Mouse (Mus musculus): Measurements from ENCODE around the gene Cdadc1. TPM values are rescaled to one million over a fixed set of nuclear protein-coding genes. Genes with fewer than 3 reads are reported as not detected.
"Not testable (repeated sequence)": the region's sequence is repeated elsewhere in the genome, so short reads cannot be mapped to it uniquely, and the experiment has no call there.

The Cdadc1 gene
- polyA plus RNA-seq, 1 experiment from 2014 or later: 38.5 TPM

DNA sequence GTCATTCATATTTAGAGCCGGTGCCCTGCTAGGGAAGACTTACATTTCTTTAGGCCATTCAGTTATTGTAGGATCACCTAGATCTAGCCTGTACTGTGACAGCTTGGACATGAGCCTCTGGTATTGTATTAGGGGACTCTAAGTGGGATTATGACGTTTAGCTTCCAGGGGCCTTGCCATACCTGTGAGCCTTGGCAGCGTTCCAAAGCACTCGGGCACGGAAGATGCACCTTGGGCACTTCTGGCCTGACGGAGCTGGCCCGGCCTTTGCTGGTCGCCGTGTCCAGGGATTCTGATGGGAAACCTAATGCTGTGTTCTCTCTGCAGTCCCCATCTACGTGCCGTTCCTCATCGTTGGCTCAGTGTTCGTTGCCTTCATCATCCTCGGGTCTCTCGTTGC, 31.5 kb upstream of the Cdadc1 start:
- Histone ChIP-seq H3K4me3 (no peak overlapping the region), H3K27me3 (peaks cover 43% of the 10 kb centered on the region), H3K4me2 (no peak overlapping the region), H3K4me1 (replicated peaks) (peaks cover 42% of the 10 kb centered on the region), H3K36me3 (no peaks in the 10 kb centered on the region), H3K27ac (replicated peaks) (no peak overlapping the region), H3K9ac (no peak overlapping the region), H3K9me3 (no peaks in the 10 kb centered on the region)
- no peak for ATAC-seq (ENCODE audit: low read depth)
- WGBS: 88% methylated on average over 15 of the region's 15 CpGs

- Histone ChIP-seq H3K27ac (replicated peaks) (no peak overlapping the region), H3K27me3 (peaks cover 58% of the 10 kb centered on the region), H3K36me3 (no peaks in the 10 kb centered on the region), H3K4me3 (peak overlapping the region; percentile 62), H3K4me2 (peak overlapping the region; percentile 73), H3K4me1 (replicated peaks) (peaks cover 42% of the 10 kb centered on the region), H3K9me3 (no peaks in the 10 kb centered on the region), H3K9ac (peak overlapping the region; percentile 31; the same call in 1 of the 2 replicates)
- WGBS: 21% methylated on average over 7 of the region's 7 CpGs
- no peak for ATAC-seq (ENCODE audit: low read depth)
Measured at GRCm38 (mm10) chr14:59627823-59628222, 30.1 kb upstream of the Cdadc1 start.

- H3K27ac ChIP-seq (replicated peaks): no peak overlapping the region
- 14% methylated on average over 9 of the region's 9 CpGs for WGBS
- peaks cover 64% of the 10 kb centered on the region for H3K27me3 ChIP-seq
- no peaks in the 10 kb centered on the region for H3K9me3 ChIP-seq
- ATAC-seq (ENCODE audit: low read depth): no peak
- no peaks in the 10 kb centered on the region for H3K36me3 ChIP-seq
- H3K4me1 ChIP-seq (replicated peaks): peaks cover 42% of the 10 kb centered on the region
- peak overlapping the region; percentile 73 for H3K4me2 ChIP-seq
- H3K9ac ChIP-seq: peak overlapping the region; percentile 77; the same call in 1 of the 2 replicates
- peak overlapping the region; percentile 62 for H3K4me3 ChIP-seq
Measured at GRCm38 (mm10) chr14:59627142-59627680, 29.5 kb upstream of the Cdadc1 start.

GRCm38 (mm10) chr14:59626711-59627110, 29.0 kb upstream of the Cdadc1 start:
- WGBS: 26% methylated on average over 8 of the region's 8 CpGs
- Histone ChIP-seq H3K27me3 (peaks cover 64% of the 10 kb centered on the region), H3K4me3 (peak overlapping the region; percentile 62)

GRCm38 (mm10) chr14:59625806-59626364, 28.1 kb upstream of the Cdadc1 start:
- peak overlapping the region; percentile 62 for H3K4me3 ChIP-seq
- H3K27ac ChIP-seq (replicated peaks): peak overlapping the region; percentile 78
- H3K9ac ChIP-seq: peak overlapping the region; percentile 77
- H3K36me3 ChIP-seq: no peaks in the 10 kb centered on the region
- H3K4me2 ChIP-seq: peak overlapping the region; percentile 73
- peaks cover 38% of the 10 kb centered on the region for H3K4me1 ChIP-seq (replicated peaks)
- peak; percentile 70 for ATAC-seq (ENCODE audit: low read depth)
- under 1% methylated on average over 51 of the region's 51 CpGs for WGBS
- peaks cover 68% of the 10 kb centered on the region for H3K27me3 ChIP-seq
- H3K9me3 ChIP-seq: no peaks in the 10 kb centered on the region

More at GRCm38 (mm10) chr14:59626711-59627110, 29.0 kb upstream of the Cdadc1 start:
- Histone ChIP-seq H3K9ac (peak overlapping the region; percentile 77), H3K9me3 (no peaks in the 10 kb centered on the region), H3K4me1 (replicated peaks) (peaks cover 42% of the 10 kb centered on the region), H3K27ac (replicated peaks) (no peak overlapping the region), H3K4me2 (peak overlapping the region; percentile 73), H3K36me3 (no peaks in the 10 kb centered on the region)
- no peak for ATAC-seq (ENCODE audit: low read depth)

GRCm38 (mm10) chr14:59625158-59625805, 27.5 kb upstream of the Cdadc1 start, which contains the start of gene Shisa2:
Gene Shisa2, plus strand, starts transcription at chr14:59625308.
- WGBS: under 1% methylated on average over 65 of the region's 65 CpGs
- H3K27ac ChIP-seq (replicated peaks): peak within 1 kb of the TSS; percentile 78
- peaks cover 69% of the 10 kb centered on the region for H3K27me3 ChIP-seq

GRCm38 (mm10) chr14:59624326-59624885, 26.6 kb upstream of the Cdadc1 start:
- Histone ChIP-seq H3K4me3 (no peak overlapping the region), H3K27ac (replicated peaks) (no peak overlapping the region), H3K9ac (no peak overlapping the region), H3K4me1 (replicated peaks) (peaks cover 37% of the 10 kb centered on the region), H3K4me2 (peak overlapping the region; percentile 73), H3K27me3 (peaks cover 63% of the 10 kb centered on the region), H3K9me3 (no peaks in the 10 kb centered on the region), H3K36me3 (no peaks in the 10 kb centered on the region)
- 22% methylated on average over 9 of the region's 9 CpGs for WGBS
- ATAC-seq (ENCODE audit: low read depth): no peak

More at GRCm38 (mm10) chr14:59625158-59625805, 27.5 kb upstream of the Cdadc1 start, which contains the start of gene Shisa2:
- Histone ChIP-seq H3K9ac (peak within 1 kb of the TSS; percentile 77), H3K9me3 (no peaks in the 10 kb centered on the region), H3K4me2 (peak within 1 kb of the TSS; percentile 73), H3K4me1 (replicated peaks) (peaks cover 37% of the 10 kb centered on the region), H3K4me3 (peak within 1 kb of the TSS; percentile 62), H3K36me3 (no peaks in the 10 kb centered on the region)
- ATAC-seq (ENCODE audit: low read depth): peak; percentile 91

DNA sequence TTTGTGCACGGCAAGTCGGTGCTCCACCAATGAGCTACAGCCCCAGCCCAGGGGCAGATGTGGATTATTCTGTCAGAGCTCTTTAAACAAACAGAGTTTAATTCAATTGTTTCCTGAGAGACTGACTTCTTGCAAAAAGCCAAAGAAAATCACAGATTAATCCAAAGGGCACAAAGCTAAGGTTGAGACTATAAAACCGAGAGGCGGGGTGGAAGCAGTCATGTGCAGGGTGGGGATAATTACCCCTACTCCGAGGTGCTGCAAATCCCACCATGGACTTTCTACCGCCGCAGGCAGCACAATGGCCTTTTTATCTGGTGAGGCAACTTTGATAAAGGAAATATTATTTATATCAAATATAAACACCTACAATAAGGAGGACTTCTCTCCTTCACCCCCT, 19.0 kb upstream of the Cdadc1 start:
- WGBS: 53% methylated on average over 7 of the region's 7 CpGs
- Histone ChIP-seq H3K4me3 (no peak overlapping the region), H3K27ac (replicated peaks) (no peak overlapping the region), H3K4me2 (no peak overlapping the region), H3K36me3 (no peaks in the 10 kb centered on the region), H3K9ac (no peak overlapping the region), H3K9me3 (no peaks in the 10 kb centered on the region), H3K27me3 (peaks cover 9% of the 10 kb centered on the region; the same call in 1 of the 2 replicates), H3K4me1 (replicated peaks) (no peaks in the 10 kb centered on the region)
- no peak for ATAC-seq (ENCODE audit: low read depth)

GRCm38 (mm10) chr14:59614149-59614548, 16.4 kb upstream of the Cdadc1 start:
- H3K4me3 ChIP-seq; H3K4me1 ChIP-seq (replicated peaks); H3K9me3 ChIP-seq; H3K27ac ChIP-seq (replicated peaks); H3K36me3 ChIP-seq; H3K9ac ChIP-seq; H3K27me3 ChIP-seq; ATAC-seq (ENCODE audit: low read depth); H3K4me2 ChIP-seq: not testable (repeated sequence)
- WGBS: 82% methylated on average over 3 of the region's 3 CpGs

GRCm38 (mm10) chr14:59612920-59613625, 15.3 kb upstream of the Cdadc1 start:
- Histone ChIP-seq H3K4me1 (replicated peaks) (no peaks in the 10 kb centered on the region), H3K4me3 (no peak overlapping the region), H3K9me3 (no peaks in the 10 kb centered on the region), H3K36me3 (no peaks in the 10 kb centered on the region), H3K4me2 (no peak overlapping the region), H3K27ac (replicated peaks) (no peak overlapping the region), H3K9ac (no peak overlapping the region), H3K27me3 (no peaks in the 10 kb centered on the region)
- ATAC-seq (ENCODE audit: low read depth): no peak
- 51% methylated on average over 14 of the region's 14 CpGs for WGBS

- Histone ChIP-seq H3K4me3 (no peak overlapping the region), H3K27me3 (peaks cover 5% of the 10 kb centered on the region; the same call in 1 of the 2 replicates), H3K36me3 (no peaks in the 10 kb centered on the region), H3K4me1 (replicated peaks) (no peaks in the 10 kb centered on the region), H3K9me3 (no peaks in the 10 kb centered on the region), H3K27ac (replicated peaks) (no peak overlapping the region), H3K9ac (no peak overlapping the region), H3K4me2 (no peak overlapping the region)
- WGBS: 60% methylated on average over 3 of the region's 3 CpGs
- no peak for ATAC-seq (ENCODE audit: low read depth)
Measured at GRCm38 (mm10) chr14:59607021-59607420, 9.3 kb upstream of the Cdadc1 start.
